Mouse (Mus musculus) lung, postnatal 0 days (tissue): ENCODE measurements around the gene Olfr16. TPM values are rescaled to one million over a fixed set of nuclear protein-coding genes. Genes with fewer than 3 reads are reported as not detected.

ENCODE experiments used
- ATAC-seq: fragments of 200-750 bp; cut with Nextera tagmentation; 2 replicates; pipeline ENCODE4 v1.8.0; 2017; ENCODE audit warnings: moderate library complexity
- DNase-seq: peaks from one replicate; pipeline ENCODE4 v3.0.0-alpha.2; 2016; ENCODE audit warnings: low spot score
- H3K27ac ChIP-seq: fragments of 300-500 bp; sonication (generic); 2 replicates; pipeline ENCODE4 v1.5.1; 2014; ENCODE audit warnings: antibody characterized with exemption, mild to moderate bottlenecking, low read length, mixed read lengths
- H3K27me3 ChIP-seq: fragments of 300-500 bp; sonication (generic); replicated peaks from 2 replicates; pipeline ENCODE4 v1.6.1; 2014; ENCODE audit warnings: low read length, mixed read lengths; ENCODE audit not compliant: insufficient read depth
- H3K36me3 ChIP-seq: fragments of 300-500 bp; sonication (generic); 2 replicates; pipeline ENCODE4 v1.6.1; 2014; ENCODE audit warnings: low read length, mixed read lengths; ENCODE audit not compliant: insufficient read depth
- H3K4me1 ChIP-seq: fragments of 300-500 bp; sonication (generic); 2 replicates; pipeline ENCODE4 v1.6.1; 2014; ENCODE audit warnings: antibody characterized with exemption, low read depth, low read length, mixed read lengths; ENCODE audit not compliant: insufficient read depth
- H3K4me2 ChIP-seq: fragments of 300-500 bp; sonication (generic); replicated peaks from 2 replicates; pipeline ENCODE4 v1.6.1; 2014; ENCODE audit warnings: low read depth, mild to moderate bottlenecking, low read length, moderate library complexity, mixed read lengths
- H3K4me3 ChIP-seq: fragments of 300-500 bp; sonication (generic); 2 replicates; pipeline ENCODE4 v1.5.1; 2014; ENCODE audit warnings: low read depth, low read length
- H3K9ac ChIP-seq: fragments of 300-500 bp; sonication (generic); replicated peaks from 2 replicates; pipeline ENCODE4 v1.6.1; 2014; ENCODE audit warnings: low read depth, mild to moderate bottlenecking
- H3K9me3 ChIP-seq: fragments of 300-500 bp; sonication (generic); 2 replicates; pipeline ENCODE4 v1.6.1; 2016; ENCODE audit warnings: low read length, mixed read lengths
- CTCF ChIP-seq: IDR thresholded peaks from 2 replicates; pipeline ENCODE4 v1.5.1; 2016; ENCODE audit warnings: antibody characterized with exemption, mild to moderate bottlenecking
- EP300 ChIP-seq: IDR thresholded peaks from 2 replicates; pipeline ENCODE4 v1.6.1; 2016; ENCODE audit warnings: antibody characterized with exemption, mild to moderate bottlenecking, control low read depth
- WGBS: fragments of 180-500 bp; shearing (Covaris S2); extraction: QIAGEN DNeasy Blood & Tissue Kit; methylation state at CpG from one replicate; pipeline ENCODE4 v1.1.7; 2014; 5-methylcytosine and 5-hydroxymethylcytosine counted together
- polyA plus RNA-seq: library from polyadenylated mRNA; unstranded; fragments of >200 nt; fragmentation: Nextera tagmentation; extraction: Ambion mirVana; gene quantifications from 2 replicates; pipeline ENCODE4 v1.2.1, GENCODE M21; 2015

Olfr16 gene
- not detected in 2 replicates for polyA plus RNA-seq

- WGBS, result 56% methylated on average over 1 of the region's 1 CpGs
- no peak within 1 kb of the TSS for H3K4me3 ChIP-seq
These were observed at the start of gene Olfr16 for GRCm38 (mm10) chr1:172950160-172950559. TSS of gene Olfr16 (plus strand) at chr1:172950409.

GRCm38 (mm10) chr1:172903313-172903712, 46.9 kb upstream of the Olfr16 start:
- H3K27ac ChIP-seq, result no peak overlapping the region
- H3K4me3 ChIP-seq, result no peak overlapping the region
- H3K36me3 ChIP-seq, result no peaks in the 10 kb centered on the region
- no peak for TF ChIP-seq EP300
- no peak for TF ChIP-seq CTCF
- no peak overlapping the region for H3K9ac ChIP-seq
- H3K9me3 ChIP-seq, result no peaks in the 10 kb centered on the region
- H3K4me2 ChIP-seq, result no peak overlapping the region
- H3K4me1 ChIP-seq, result no peaks in the 10 kb centered on the region
- DNase-seq (no peak), ATAC-seq (no peak)
- no peaks in the 10 kb centered on the region for H3K27me3 ChIP-seq

More at GRCm38 (mm10) chr1:172950160-172950559, at the start of gene Olfr16:
- DNase-seq (no peak), ATAC-seq (no peak)
- H3K36me3 ChIP-seq, result no peaks in the 10 kb centered on the region
- no peak within 1 kb of the TSS for H3K27ac ChIP-seq
- no peak within 1 kb of the TSS for H3K4me2 ChIP-seq
- no peak within 1 kb of the TSS for H3K9ac ChIP-seq
- H3K9me3 ChIP-seq, result no peaks in the 10 kb centered on the region
- no peaks in the 10 kb centered on the region for H3K27me3 ChIP-seq
- TF ChIP-seq EP300, result no peak
- no peaks in the 10 kb centered on the region for H3K4me1 ChIP-seq

GRCm38 (mm10) chr1:172917115-172917514, 33.1 kb upstream of the Olfr16 start:
- DNase-seq (no peak), ATAC-seq (no peak)
- TF ChIP-seq CTCF (no peak), EP300 (no peak)
- 73% methylated on average over 1 of the region's 1 CpGs for WGBS
- no peaks in the 10 kb centered on the region for H3K9me3 ChIP-seq
- H3K36me3 ChIP-seq, result no peaks in the 10 kb centered on the region
- H3K4me3 ChIP-seq, result no peak overlapping the region
- H3K27me3 ChIP-seq, result no peaks in the 10 kb centered on the region
- no peaks in the 10 kb centered on the region for H3K4me1 ChIP-seq
- H3K4me2 ChIP-seq, result no peak overlapping the region
- no peak overlapping the region for H3K27ac ChIP-seq
- H3K9ac ChIP-seq, result no peak overlapping the region

GRCm38 (mm10) chr1:172918450-172918849, 31.8 kb upstream of the Olfr16 start:
- Histone ChIP-seq H3K4me3 (no peak overlapping the region), H3K27me3 (no peaks in the 10 kb centered on the region), H3K9me3 (no peaks in the 10 kb centered on the region), H3K4me1 (no peaks in the 10 kb centered on the region), H3K27ac (no peak overlapping the region), H3K4me2 (no peak overlapping the region), H3K36me3 (no peaks in the 10 kb centered on the region), H3K9ac (no peak overlapping the region)
- WGBS, result 76% methylated on average over 2 of the region's 2 CpGs
- no peak for TF ChIP-seq EP300
- no peak for TF ChIP-seq CTCF
- ATAC-seq (no peak), DNase-seq (no peak)

GRCm38 (mm10) chr1:172932197-172932596, 18.0 kb upstream of the Olfr16 start:
- no peak for DNase-seq
- 84% methylated on average over 2 of the region's 2 CpGs for WGBS
- ATAC-seq, result no peak

GRCm38 (mm10) chr1:172951171-172951720, 1.0 kb downstream of the Olfr16 start:
- Histone ChIP-seq H3K27ac (no peak overlapping the region), H3K9me3 (no peaks in the 10 kb centered on the region), H3K27me3 (no peaks in the 10 kb centered on the region), H3K4me2 (no peak overlapping the region), H3K4me3 (no peak overlapping the region), H3K4me1 (no peaks in the 10 kb centered on the region), H3K9ac (no peak overlapping the region), H3K36me3 (no peaks in the 10 kb centered on the region)
- no peak for TF ChIP-seq CTCF
- TF ChIP-seq EP300, result no peak
- 74% methylated on average over 2 of the region's 2 CpGs for WGBS
- ATAC-seq, result no peak
- DNase-seq, result no peak

More at GRCm38 (mm10) chr1:172932197-172932596, 18.0 kb upstream of the Olfr16 start:
- no peaks in the 10 kb centered on the region for H3K9me3 ChIP-seq
- TF ChIP-seq CTCF, result no peak
- no peak overlapping the region for H3K27ac ChIP-seq
- no peak overlapping the region for H3K9ac ChIP-seq
- H3K4me3 ChIP-seq, result no peak overlapping the region
- no peaks in the 10 kb centered on the region for H3K4me1 ChIP-seq
- no peaks in the 10 kb centered on the region for H3K27me3 ChIP-seq
- no peak overlapping the region for H3K4me2 ChIP-seq
- no peaks in the 10 kb centered on the region for H3K36me3 ChIP-seq

GRCm38 (mm10) chr1:172955376-172955775, 5.2 kb downstream of the Olfr16 start:
- 37% methylated on average over 4 of the region's 4 CpGs for WGBS
- Histone ChIP-seq H3K4me1 (no peaks in the 10 kb centered on the region), H3K9me3 (no peaks in the 10 kb centered on the region), H3K4me3 (no peak overlapping the region), H3K9ac (no peak overlapping the region), H3K4me2 (no peak overlapping the region), H3K27ac (no peak overlapping the region), H3K36me3 (no peaks in the 10 kb centered on the region), H3K27me3 (no peaks in the 10 kb centered on the region)
- TF ChIP-seq EP300 (no peak), CTCF (no peak)
- DNase-seq (no peak), ATAC-seq (no peak)
